Mouse (Mus musculus): ENCODE data around the gene Pan2.
"Not testable (repeated sequence)": the region's sequence is repeated elsewhere in the genome, so short reads cannot be mapped to it uniquely, and the experiment has no call there.

Pan2 gene

GRCm38 (mm10) chr10:128303126-128304021, at the start of gene Pan2:
Gene Pan2 (plus strand): TSS chr10:128303335.
- DNase-seq: peak; percentile 99 to 100

GRCm38 (mm10) chr10:128253677-128254255, 49.4 kb upstream of the Pan2 start, which contains the start of gene Apon:
Gene Apon (plus strand): TSS chr10:128254096.
- no peak for DNase-seq

GRCm38 (mm10) chr10:128255925-128256324, 47.2 kb upstream of the Pan2 start:
- no peak for DNase-seq

- DNase-seq: no peak
Observed at GRCm38 (mm10) chr10:128256328-128256727, 46.8 kb upstream of the Pan2 start.

- no peak for DNase-seq
Observed at GRCm38 (mm10) chr10:128258953-128259352, 44.2 kb upstream of the Pan2 start.

- DNase-seq: no peak
Observed at GRCm38 (mm10) chr10:128259946-128260345, 43.2 kb upstream of the Pan2 start.

GRCm38 (mm10) chr10:128260376-128260775, 42.8 kb upstream of the Pan2 start:
- not testable (repeated sequence) for DNase-seq

GRCm38 (mm10) chr10:128262300-128262699, 40.8 kb upstream of the Pan2 start:
- no peak for DNase-seq

GRCm38 (mm10) chr10:128263393-128264310, 39.5 kb upstream of the Pan2 start:
- DNase-seq: no peak

- DNase-seq: no peak
Observed at GRCm38 (mm10) chr10:128268371-128268770, 34.8 kb upstream of the Pan2 start, which contains the start of gene Apof. Gene Apof (plus strand): TSS chr10:128268671.

GRCm38 (mm10) chr10:128269206-128269910, 33.8 kb upstream of the Pan2 start:
- DNase-seq: no peak

GRCm38 (mm10) chr10:128270287-128270841, 32.8 kb upstream of the Pan2 start, which contains the start of gene Stat2:
Gene Stat2 (plus strand): TSS chr10:128270559.
- DNase-seq: peak; percentile 97 to 98

GRCm38 (mm10) chr10:128270866-128271265, 32.3 kb upstream of the Pan2 start:
- peak; percentile 37 to 39 for DNase-seq

- DNase-seq: peak; percentile 35 to 49
Observed at GRCm38 (mm10) chr10:128271883-128272282, 31.3 kb upstream of the Pan2 start.

- DNase-seq: not testable (repeated sequence)
Observed at GRCm38 (mm10) chr10:128272819-128273439, 30.2 kb upstream of the Pan2 start.

- not testable (repeated sequence) for DNase-seq
Observed at GRCm38 (mm10) chr10:128275374-128275773, 27.8 kb upstream of the Pan2 start.

- peak; percentile 48 to 51 for DNase-seq
Observed at GRCm38 (mm10) chr10:128278158-128278557, 25.0 kb upstream of the Pan2 start.

- no peak for DNase-seq
Observed at GRCm38 (mm10) chr10:128280943-128281342, 22.2 kb upstream of the Pan2 start.

GRCm38 (mm10) chr10:128281682-128282081, 21.5 kb upstream of the Pan2 start:
- no peak for DNase-seq

GRCm38 (mm10) chr10:128282886-128283450, 20.2 kb upstream of the Pan2 start:
- DNase-seq: peak in 1 of 2 experiments; percentile 52

Measured in cerebellum, postnatal 10 days (tissue).